Mouse (Mus musculus) megakaryocyte, adult 5-6 weeks (primary cell): ENCODE measurements around the gene Dazap1. TPM values are rescaled to one million over a fixed set of nuclear protein-coding genes. Genes with fewer than 3 reads are reported as not detected.
"Not testable (repeated sequence)": the region's sequence is repeated elsewhere in the genome, so short reads cannot be mapped to it uniquely, and the experiment has no call there.

Experiments
- ATAC-seq: 2 replicates; pipeline ENCODE4 v1.8.0; 2016; ENCODE audit warnings: mild to moderate bottlenecking, inconsistent platforms; ENCODE audit not compliant: poor library complexity, severe bottlenecking
- total RNA-seq, 2 experiments: library from RNA; stranded (forward) in 1 of 2; stranded (reverse) in 1 of 2; fragments of 153-499, 151-499 nt in 1 of 2; fragments of 221-1000, 200-1000 nt in 1 of 2; gene quantifications; 2 replicates each; pipeline versions ENCODE4 v1.2.3 to v1.2.4; 2015 to 2017

Dazap1 gene
- total RNA-seq (2015) (39.0 and 41.4 TPM in 2 replicates), total RNA-seq (2017) (187 and 200 TPM in 2 replicates)

DNA sequence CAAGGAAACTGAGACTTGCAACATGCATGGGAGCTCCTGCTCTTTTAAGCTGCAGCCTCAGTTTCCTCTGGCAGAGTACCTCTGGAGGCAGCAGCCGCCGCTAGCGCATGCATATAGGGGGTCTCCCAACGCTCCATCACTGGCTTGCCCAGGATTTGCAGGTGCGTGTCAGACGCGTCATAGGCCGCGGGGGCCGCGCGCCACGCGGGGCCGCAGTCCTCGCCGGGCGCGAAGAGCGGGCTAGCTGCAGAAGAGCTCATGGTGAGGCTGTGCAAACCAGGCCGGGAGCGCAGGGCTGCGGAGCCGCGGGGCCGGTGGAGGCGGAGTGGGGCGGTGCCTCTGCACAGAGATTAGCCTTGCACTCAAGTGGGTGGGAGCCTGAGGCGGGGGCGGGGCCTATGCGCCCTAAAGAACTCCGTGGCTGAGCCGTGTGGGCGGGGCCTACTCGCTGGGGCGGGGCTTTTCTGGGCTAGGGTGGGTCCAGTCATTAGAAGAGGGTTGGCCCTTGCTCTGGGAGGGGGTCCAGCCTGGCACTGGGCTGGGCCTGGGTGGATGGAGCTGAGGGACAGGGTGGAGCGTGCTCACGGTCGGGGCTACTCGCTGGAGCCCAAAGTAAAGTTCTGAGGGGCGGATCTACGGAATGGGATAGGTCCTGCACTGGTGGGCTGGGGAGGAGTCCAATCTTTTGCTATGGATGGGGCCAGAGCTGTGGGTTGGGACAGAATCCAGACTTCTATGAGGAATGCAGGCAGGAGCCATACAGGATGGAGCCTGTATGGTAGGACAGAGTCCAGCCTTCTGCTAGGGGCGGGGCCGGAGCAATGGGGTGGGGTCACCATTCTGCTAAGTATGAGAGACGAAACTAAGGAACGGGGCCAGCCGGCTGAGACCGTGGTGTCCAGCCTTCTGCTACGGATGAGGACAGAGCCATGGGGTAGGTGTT is at the start of gene Dazap1, which contains the start of gene Gamt:
Gene Dazap1 (plus strand): TSS at position 845 of the 943 bp plus-strand sequence.
Gene Gamt (minus strand): TSS at position 371 of the 943 bp plus-strand sequence.
- peak; percentile 62 for ATAC-seq

DNA sequence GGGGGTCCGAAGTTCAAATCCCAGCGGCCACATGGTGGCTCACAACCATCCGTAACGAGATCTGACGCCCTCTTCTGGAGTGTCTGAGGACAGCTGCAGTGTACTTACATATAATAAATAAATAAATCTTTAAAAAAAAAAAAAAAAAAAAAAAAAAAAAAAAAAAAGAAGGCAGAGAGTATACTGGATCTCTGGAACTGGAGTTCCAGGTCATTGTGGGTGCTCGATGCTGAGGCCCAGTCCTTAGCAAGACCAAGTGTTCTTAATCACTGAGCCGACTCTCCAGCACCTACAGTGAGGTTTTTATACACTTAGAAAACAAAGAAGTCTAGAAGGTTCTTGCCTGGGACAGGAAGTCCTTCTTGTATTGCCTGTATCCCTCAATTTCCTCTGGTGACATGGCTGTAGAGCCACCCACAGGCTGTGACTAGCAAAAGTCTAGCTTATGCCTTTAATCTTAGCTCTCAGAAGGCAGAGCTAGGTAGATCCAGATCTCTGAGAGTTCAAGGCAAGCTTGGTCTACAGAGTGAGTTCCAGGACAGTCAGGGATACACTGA is 49.7 kb upstream of the Dazap1 start:
- ATAC-seq, result not testable (repeated sequence)

DNA sequence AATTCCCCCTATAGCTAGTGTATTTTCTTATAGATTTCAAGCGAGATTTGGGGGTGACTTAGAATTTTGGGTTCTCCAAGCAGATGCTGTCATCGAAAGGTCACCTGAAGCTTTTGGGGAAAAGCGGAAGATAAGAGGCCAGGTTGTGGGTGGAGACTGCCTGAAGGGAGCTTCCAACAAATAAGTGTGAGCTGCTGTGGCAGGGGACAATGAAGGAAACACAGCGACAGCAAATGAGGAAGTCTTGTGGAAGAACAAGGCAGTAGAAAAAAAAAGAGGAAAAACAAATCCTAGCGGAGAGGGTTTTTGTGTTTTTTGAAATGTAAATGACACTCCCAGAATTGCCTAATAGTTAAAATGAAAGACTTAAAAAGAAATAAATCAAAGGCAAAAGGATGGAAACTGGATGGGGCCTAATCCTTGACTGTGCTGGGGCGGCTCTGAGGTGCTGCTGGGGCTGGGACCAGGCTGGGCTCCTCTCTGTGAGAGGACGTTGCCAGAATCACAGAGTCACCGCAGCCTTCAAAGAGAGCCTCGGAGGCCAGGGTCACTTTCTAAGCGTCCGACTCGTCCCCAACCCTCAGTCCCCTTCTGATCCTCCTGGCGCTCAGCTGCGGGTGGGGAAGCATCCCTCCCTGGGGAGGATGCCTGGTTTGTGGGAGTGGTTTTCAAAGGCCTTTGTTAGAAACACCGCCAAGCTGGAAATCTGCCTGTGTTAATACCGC is 46.1 kb upstream of the Dazap1 start:
- ATAC-seq, result peak; percentile 57; the same call in 1 of the 2 replicates

DNA sequence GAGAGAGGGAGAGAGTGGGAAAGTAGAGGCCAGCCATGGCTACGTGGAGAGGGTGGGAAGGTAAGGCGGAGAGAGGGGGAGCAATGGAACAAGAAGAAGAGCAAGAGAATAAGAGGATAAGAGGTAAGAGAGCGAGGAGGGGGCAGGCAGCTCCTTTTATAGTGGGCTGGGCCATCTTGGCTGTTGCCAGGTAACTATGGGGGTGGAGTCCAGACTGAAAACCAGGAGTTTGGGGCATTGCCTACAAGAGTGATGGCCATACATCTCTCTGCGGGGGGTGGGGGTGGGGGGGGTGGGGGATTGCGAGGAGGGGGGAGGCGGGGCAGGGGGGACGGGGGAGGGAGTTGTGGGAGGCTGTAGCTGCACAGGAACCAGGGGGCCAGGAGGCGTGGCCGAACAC is 40.6 kb upstream of the Dazap1 start:
- no peak for ATAC-seq

DNA sequence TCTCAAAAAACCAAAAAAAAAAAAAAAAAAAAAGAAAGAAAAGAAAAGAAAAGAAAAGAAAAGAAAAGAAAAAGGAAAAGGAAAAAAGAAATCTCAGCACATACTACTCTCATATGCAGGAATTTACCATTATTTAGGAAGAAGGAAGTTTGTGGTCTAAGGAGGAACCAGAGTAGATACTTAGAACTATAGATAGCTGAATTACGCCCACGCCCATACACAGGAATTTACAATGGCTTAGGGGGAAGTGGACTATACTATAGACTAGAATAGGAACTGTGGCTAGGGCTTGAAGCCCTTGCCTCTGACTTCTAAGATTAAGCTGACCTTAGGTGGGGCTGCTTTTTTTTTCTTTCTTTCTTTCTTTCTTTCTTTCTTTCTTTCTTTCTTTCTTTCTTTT is 38.1 kb upstream of the Dazap1 start:
- ATAC-seq, result not testable (repeated sequence)

DNA sequence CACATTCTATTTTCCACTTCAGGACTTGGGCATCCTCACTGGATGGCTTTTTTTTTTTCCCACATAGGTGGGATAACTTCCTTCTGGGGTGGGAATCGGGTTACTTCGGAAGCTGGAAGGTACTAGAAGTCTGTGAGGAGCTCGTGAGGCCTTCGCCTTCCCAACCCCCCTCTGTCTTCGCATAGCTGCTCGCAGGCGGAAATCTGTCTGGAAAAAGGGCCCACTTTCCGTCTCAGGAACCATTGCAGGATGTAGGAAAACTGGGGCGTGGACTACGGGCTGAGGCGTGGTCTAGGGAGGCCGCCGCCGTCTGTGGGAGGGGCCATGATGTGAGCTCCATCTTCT is 35.2 kb upstream of the Dazap1 start:
- ATAC-seq, result no peak

DNA sequence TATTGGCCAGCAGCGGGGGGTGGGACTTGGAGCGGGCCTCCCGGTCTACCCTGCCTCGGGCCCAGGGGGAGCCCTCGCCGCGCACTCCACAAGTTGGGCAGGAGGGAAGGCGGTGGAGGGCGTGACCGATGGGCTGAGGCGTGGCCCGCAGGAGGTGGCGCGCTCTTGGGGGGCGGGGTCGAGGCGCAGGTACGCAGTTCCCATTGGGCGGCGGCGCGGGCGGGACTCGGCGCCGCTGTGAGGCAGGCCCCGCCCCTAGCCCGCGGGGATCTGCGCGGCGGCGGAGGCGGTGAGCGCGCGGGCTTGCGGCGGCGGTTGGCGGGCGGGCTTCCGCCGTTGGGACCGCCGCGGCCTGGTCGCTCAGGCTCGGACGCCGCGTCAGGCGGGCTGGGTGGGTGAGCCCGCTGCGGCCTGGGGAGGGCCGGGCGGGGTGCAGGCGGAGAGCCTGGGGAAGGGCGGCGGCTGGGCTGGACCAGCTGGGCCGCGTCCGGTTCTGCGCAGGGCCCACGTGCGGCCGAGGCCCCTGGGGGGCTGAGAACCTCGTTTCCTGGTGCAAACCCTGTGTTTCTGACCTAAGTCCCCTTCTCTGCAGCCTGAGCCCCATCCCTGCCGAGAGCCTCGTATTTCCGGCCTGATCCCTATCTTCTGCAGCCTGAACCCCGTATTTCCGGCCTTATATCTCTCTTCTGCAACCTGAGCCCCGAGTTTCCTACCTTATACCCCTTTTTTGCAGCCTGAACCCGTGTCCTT is 34.7 kb upstream of the Dazap1 start, which contains the start of gene Mum1:
Gene Mum1 (plus strand): TSS at position 19 of the 750 bp plus-strand sequence.
- ATAC-seq, result peak; percentile 98

DNA sequence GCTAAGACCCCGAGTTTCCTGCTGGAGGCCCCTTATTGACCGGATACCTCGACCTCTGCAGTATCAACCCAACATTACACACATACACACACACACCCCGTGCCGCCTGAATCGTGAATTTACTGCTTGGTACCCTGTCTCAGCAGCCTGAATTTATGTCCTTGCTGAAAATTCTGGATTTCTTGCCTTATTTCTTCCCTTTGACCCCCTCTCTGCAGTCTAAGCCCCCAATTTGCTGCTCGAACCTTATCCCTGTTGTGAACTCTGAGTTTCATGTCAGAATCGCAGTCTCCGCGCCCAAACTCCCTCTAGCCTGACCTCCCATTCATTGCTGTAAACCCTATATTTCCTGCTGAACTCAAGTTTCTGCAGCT is 34.1 kb upstream of the Dazap1 start:
- no peak for ATAC-seq

DNA sequence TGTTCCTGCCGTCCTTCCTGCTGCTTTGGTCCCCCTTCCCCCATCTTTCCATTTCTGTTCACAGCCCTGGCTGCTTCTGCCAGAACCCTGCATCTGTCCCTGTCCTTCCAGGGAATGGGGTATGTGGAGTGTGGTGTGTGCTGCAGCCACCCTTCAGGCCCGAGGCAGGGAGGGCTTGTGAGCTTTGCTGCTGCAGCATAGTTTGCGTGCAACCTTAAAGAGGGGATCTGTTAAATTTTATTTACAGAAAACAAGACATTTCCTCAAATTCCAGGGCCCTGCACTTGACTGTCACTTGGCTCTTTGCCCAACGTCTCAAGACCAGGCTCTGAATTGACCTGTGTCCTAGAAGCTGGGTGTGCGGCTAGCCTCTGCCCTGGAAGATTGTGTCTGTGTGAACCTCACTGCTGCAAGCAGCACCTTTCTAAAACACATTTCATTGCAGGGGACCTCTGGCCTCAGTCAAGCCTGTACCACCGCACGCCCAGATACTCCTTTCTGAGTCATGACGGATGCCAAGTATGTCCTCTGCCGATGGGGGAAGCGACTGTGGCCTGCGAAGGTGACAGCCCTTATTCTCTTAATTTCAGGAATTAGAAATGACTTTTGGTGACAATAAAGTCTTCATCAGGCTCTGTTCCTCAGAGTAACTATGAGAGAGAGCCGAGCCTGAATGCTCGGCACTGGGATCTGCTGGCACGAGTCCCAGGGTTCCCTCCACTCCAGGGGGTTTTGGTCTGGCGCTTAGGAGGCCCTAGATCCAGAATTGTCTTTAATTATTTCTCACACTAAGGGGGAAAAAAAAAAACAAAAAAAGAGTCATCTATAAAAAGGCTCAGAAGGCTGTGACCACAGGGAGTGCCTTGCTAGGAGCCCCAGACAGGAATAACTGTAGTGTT is 33.2 kb upstream of the Dazap1 start:
- ATAC-seq, result no peak

DNA sequence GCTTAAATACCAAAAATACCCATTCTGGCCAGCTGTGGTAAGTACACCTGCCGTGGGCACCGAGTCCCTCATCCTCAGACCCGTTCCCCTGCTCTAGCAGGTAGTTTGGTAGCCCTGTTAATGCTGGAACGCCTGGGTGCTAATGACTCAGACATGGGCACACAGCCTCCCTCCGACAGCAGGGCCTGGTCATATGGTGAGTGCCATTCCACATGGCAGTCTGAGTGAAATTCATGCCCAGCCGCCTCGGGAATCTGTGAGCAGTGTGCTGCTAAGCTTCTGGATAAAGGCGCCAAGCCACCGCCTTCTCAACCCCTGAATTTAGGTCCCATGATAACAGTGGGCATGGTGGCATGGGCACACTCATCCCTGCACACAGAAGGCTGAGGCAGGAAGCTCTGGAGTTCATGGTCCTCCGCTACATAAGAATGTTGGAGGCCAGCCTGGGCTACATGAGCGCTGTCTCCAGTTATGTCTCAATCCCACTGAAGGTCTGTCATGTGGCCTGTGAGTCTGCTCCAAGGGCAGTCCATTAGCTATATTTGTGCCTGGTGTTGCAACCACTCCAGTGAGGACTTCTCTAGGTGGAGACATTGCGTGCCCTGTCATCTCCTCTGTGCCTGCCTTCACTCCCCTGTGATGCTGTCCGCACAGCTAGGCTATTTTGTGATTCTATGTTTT is 25.0 kb upstream of the Dazap1 start:
- ATAC-seq, result no peak

DNA sequence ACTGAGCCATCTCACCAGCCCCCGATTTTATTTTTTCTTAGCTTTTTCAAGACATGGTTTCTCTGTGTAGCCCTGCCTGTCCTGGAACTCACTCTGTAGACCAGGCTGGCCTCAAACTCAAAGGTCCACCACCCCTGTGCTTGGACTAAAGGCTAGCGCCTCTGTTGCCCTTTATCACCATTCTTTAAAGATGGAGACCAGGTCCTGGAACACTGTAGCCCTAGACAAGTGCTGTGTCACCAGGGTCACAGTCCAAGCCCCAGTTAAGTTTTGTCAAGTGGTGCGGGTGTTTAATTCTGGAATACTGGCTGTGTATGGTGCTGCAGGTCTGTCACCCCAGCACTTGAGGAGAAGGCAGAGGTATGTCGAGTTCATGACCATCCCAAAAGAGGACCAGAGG is 24.3 kb upstream of the Dazap1 start:
- ATAC-seq, result no peak

DNA sequence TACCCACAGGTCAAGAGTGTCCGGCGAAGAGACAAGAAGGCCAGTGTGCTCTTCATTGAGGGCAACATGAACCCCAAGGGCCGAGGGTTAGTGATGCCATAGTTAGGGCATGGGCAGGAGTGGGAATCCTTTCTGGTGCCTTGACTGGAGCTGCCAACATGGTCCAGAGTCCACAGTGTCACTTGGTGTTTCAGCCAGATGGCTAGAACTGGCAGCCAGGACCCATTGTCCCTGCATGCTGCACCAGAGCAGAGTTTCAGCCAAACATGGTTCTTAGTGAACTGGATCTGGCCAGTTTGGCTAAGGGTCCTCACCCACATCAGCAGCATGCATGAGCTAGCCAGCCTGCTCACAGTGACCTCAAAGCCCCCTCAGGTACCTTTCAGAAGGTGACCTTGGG is 23.0 kb upstream of the Dazap1 start:
- ATAC-seq, result no peak

DNA sequence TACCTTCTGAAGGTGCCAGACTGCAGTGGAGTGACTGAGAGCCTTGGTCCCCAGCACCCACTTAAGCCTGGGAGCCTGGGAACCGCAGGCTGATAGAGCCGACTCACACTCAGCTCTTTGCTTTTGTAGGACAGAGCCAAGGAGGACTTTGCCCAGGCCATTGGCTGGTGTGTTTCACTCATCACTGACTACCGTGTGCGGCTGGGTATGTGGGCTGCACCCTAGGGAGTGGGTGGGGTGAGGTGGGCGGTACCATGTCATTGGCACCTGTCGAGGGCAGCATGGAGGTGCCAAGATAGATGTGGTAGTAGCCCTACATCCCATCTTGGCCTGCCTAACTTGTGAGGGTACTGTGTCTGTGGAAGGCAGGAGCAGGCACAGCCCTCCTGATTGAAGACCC is 21.5 kb upstream of the Dazap1 start:
- ATAC-seq, result no peak

DNA sequence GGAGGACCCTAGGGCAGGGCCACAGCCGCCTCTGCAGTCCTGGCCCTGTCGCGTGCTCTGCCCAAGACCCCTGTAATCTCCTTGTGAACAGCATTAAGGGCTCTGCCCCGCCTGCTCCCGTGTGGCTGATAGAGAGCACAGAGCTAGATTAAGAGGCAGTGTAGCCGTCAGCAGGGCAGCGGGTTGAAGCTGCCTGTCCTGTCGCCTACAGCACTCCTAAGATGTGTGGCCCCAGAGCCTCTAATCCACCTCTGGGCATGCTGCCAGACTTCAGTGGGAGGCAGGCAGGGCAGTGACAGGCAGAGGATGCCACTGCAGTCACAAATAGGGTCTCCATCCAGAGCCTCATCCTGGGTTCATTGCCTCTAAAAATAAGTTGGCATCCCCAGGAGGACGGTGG is 19.2 kb upstream of the Dazap1 start:
- ATAC-seq, result no peak

DNA sequence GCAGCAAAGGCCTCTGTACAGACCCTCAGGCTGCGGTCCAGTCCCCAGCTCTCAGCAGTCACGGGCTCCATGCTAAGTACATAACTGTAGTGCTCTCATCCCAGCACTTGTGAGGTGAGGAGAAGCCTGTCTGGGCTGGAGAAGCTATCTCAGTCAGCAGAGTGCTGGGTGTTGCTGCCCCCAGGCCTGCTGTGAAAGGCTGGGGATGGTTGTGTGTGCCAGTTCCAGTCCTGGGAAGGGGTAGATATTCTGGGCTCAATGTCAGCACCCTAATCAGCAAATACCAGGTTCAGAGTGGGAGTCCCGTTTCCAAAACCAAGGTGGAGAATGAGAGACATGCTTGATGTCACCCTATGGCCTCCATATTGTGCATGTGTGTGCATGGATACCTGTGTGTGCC is 18.7 kb upstream of the Dazap1 start:
- no peak for ATAC-seq

DNA sequence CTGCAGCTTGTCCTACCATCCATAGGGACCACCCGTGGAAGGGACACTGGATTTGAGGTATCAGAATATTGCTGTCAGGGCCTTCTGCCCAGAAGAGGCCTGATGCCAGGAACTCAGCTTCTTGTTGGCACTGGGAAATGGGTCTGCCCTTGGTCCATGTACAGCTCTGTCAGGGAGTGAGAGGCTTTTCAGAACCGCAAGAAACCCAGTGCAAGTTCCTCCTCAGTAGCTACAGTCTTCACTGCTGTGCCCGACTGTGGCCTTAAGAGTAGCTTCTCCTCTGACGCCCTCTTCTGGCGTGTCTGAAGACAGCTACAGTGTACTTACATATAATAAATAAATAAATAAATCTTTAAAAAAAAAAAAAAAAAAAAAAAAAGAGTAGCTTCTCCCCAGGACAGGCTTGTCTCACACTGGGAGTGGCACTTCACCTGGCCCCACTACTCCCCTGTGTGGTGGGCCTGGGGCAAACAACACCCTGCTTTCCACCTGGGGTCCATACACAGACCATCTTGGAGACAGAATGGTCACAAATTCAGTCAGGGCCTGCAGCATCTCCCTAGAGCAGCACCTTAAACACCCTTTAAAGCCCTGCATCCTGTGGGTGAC is 16.4 kb upstream of the Dazap1 start:
- ATAC-seq, result no peak

DNA sequence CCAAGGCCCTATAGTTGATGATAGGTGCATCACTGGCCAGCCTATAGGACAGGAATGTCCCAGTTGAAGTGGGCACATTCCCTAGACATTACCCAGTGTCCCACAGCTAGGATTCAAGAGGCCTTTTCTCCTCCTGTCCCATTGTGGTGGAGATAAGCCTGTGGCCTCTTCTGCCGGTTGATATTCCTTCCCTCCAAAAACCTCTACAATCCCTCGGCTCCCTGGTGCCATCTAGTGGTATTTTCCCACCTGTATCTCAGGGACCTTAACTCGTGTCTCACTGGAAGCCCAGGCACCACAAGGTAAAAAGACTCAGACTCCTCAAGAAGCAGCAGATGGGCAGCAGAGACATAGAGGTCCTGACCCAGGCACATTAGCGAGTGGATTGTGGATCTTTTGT is 15.7 kb upstream of the Dazap1 start:
- ATAC-seq, result peak; percentile 39

DNA sequence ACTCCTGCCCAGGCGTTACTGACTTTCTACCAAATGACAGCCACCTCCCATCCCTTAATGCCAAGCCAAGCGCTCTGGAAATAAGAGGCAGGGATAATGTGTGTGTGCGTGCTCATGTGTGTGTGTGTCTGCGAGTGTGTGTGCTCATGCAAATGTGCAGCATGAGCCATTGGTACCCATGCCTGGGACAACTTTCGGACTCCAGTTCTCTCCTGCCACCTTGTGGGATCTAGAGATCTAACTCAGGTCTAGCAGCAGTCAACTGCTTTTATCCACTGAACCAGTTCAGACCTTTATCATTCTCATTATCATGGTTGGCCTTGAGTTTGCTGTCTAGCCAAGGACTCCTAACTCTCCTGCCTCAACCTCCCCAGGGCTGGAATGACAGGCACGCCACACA is 13.4 kb upstream of the Dazap1 start:
- no peak for ATAC-seq

DNA sequence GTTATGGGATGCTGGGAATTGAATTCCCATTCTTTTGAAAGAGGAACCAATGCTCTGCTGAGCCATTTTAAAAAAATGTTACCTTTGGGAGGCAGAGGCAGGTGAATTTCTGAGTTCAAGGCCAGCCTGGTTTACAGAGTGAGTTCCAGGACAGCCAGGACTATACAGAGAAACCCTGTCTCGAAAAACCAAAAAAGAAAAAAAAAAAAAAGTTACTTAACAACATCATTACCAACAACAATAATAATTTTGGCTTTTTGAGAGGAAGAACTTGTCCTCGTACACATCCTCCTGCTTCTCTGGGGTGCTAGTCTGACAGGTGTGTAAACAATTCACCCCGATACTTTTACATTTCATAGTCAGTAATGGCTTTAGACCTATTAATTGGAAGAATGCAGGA is 12.8 kb upstream of the Dazap1 start:
- ATAC-seq, result not testable (repeated sequence)
